Mouse (Mus musculus) forebrain, embryonic 12.5 days (tissue): ENCODE measurements around the gene Gm3115. TPM values are rescaled to one million over a fixed set of nuclear protein-coding genes. Genes with fewer than 3 reads are reported as not detected.
"Not testable (repeated sequence)": the region's sequence is repeated elsewhere in the genome, so short reads cannot be mapped to it uniquely, and the experiment has no call there.

Source experiments
- ATAC-seq: fragments of 200-750 bp; cut with Nextera tagmentation; 2 replicates; pipeline ENCODE4 v1.8.0; 2017; ENCODE audit warnings: moderate TSS enrichment; ENCODE audit not compliant: low FRiP score
- H3K27ac ChIP-seq: fragments of 300-500 bp; sonication (generic); 2 replicates; pipeline ENCODE4 v1.5.1; 2016; ENCODE audit warnings: mild to moderate bottlenecking
- H3K27me3 ChIP-seq: fragments of 300-500 bp; sonication (generic); 2 replicates; pipeline ENCODE4 v1.6.1; 2016; ENCODE audit warnings: mild to moderate bottlenecking
- H3K36me3 ChIP-seq: fragments of 300-500 bp; sonication (generic); replicated peaks from 2 replicates; pipeline ENCODE4 v1.6.1; 2016; ENCODE audit warnings: mild to moderate bottlenecking
- H3K4me1 ChIP-seq: fragments of 300-500 bp; sonication (generic); 2 replicates; pipeline ENCODE4 v1.6.1; 2016
- H3K4me2 ChIP-seq: fragments of 300-500 bp; sonication (generic); 2 replicates; pipeline ENCODE4 v1.6.1; 2016; ENCODE audit warnings: mild to moderate bottlenecking, moderate library complexity
- H3K4me3 ChIP-seq: fragments of 300-500 bp; sonication (generic); replicated peaks from 2 replicates; pipeline ENCODE4 v1.5.1; 2016; ENCODE audit warnings: mild to moderate bottlenecking
- H3K9ac ChIP-seq: fragments of 300-500 bp; sonication (generic); 2 replicates; pipeline ENCODE4 v1.6.1; 2016; ENCODE audit warnings: mild to moderate bottlenecking
- H3K9me3 ChIP-seq: fragments of 300-500 bp; sonication (generic); 2 replicates; pipeline ENCODE4 v1.6.1; 2016
- WGBS: fragments of 180-500 bp; shearing (Covaris S2); methylation state at CpG from one replicate; pipeline ENCODE4 v1.1.7; 2016; 5-methylcytosine and 5-hydroxymethylcytosine counted together
- polyA plus RNA-seq: library from polyadenylated mRNA; unstranded; fragments of >200 nt; fragmentation: Nextera tagmentation; extraction: Ambion mirVana; gene quantifications from 2 replicates; pipeline ENCODE4 v1.2.1, GENCODE M21; 2016

Gm3115 gene
- not detected in 2 replicates for polyA plus RNA-seq

DNA sequence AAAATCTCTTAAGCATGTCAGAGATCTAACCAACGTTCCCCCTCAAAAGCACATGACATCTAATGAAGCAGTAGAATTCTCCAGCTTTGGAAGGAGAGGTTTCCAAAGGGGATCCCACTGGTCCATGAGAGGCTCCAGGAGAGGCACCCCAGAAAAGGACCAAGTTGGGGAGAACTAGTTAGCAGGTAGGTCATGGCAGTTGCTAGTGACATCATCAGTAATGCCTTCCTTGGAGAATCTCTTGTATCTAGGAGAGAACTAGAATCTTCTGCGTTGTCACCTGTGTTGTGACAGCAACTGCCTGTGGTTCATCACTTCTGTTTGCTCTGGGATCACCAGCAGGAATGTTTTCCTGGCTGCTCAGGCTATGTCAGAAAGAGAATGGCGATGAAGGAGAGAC is at the start of gene Gm3115:
Gm3115 (plus strand) TSS at position 301 of the 400 bp plus-strand sequence.
- H3K9me3 ChIP-seq, H3K9ac ChIP-seq, H3K27ac ChIP-seq, H3K4me3 ChIP-seq, H3K4me2 ChIP-seq, H3K27me3 ChIP-seq, H3K36me3 ChIP-seq, ATAC-seq, H3K4me1 ChIP-seq: not testable (repeated sequence)
- WGBS, result 76% methylated on average over 3 of the region's 3 CpGs

DNA sequence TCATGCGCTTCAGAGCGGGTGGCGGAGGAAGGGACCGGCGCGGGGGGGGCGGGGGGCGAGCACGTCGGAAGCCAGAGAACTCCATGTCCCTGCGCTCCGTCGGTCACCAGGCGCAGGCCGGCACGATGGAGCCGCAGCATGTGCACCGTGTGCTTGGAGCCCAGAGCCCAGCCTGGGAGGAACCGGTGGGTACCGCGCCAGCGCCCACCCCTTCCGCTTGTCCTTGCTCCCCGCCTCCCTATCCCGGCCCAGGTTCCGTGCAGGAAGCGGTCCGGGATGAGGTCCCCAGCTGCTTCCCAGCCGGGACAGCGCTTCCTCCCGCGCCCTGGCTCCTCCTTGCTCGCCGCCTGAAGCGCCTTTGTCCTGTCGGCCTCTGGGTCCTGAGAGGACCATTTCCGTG is 26.5 kb downstream of the Gm3115 start, which contains the start of gene Gm8108:
Gm8108 (plus strand) TSS at position 101 of the 400 bp plus-strand sequence.
- H3K27me3 ChIP-seq, H3K27ac ChIP-seq, ATAC-seq, H3K36me3 ChIP-seq, H3K9me3 ChIP-seq, H3K4me1 ChIP-seq: not testable (repeated sequence)
- H3K9ac ChIP-seq, result peak within 1 kb of the TSS; percentile 42; the same call in 1 of the 2 replicates
- H3K4me3 ChIP-seq, result peak within 1 kb of the TSS; percentile 46
- WGBS, result 4% methylated on average over 35 of the region's 37 CpGs
- H3K4me2 ChIP-seq, result peak within 1 kb of the TSS; percentile 60

DNA sequence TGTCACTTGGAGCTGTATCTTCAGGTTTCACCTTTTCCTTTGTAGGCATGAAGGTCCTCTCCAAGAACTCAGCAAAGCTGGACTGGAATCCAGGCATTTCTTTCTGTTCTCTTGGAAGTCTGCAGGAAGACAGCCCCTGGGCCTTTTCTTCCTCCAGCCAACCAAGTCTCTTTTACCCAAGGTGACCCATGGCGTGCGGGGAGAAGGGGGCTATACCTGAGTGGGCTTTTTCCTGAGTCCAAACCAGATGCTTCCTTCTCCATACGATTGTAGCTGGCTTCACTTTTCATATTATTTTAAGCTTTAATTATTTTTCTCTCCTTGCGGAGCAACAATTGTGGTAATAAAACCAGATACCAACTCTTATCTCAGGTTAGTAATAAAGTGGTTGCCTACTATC is 57.7 kb downstream of the Gm3115 start:
- 97% methylated on average over 4 of the region's 4 CpGs for WGBS
- ATAC-seq, H3K27ac ChIP-seq, H3K9me3 ChIP-seq, H3K4me1 ChIP-seq, H3K27me3 ChIP-seq, H3K4me3 ChIP-seq, H3K4me2 ChIP-seq, H3K36me3 ChIP-seq, H3K9ac ChIP-seq: not testable (repeated sequence)

Other genes starting within 250 kb of the Gm3115 start
- gene Gm3033, start 237.9 kb upstream of the Gm3115 start, polyA plus RNA-seq, result not detected in 2 replicates
- gene Gm2916, start 199.9 kb upstream of the Gm3115 start, polyA plus RNA-seq, result 0.12 TPM in 1 of 2 replicates, not detected in the other
- gene Gm3029, start 152.4 kb upstream of the Gm3115 start, polyA plus RNA-seq, result not detected in 2 replicates
- gene Gm3095, start 120.6 kb upstream of the Gm3115 start, polyA plus RNA-seq, result not detected in 2 replicates
- not detected in 2 replicates for gene Gm3099, start 85.7 kb upstream of the Gm3115 start, polyA plus RNA-seq
- 0.89 and 1.6 TPM in 2 replicates for gene Gm5796, start 60.2 kb upstream of the Gm3115 start, polyA plus RNA-seq
- gene Gm8108, start 26.4 kb downstream of the Gm3115 start, polyA plus RNA-seq, result 1.00 and 1.1 TPM in 2 replicates
- gene Gm3127, start 80.9 kb downstream of the Gm3115 start, polyA plus RNA-seq, result not detected in 2 replicates
- gene Gm2974, start 98.5 kb downstream of the Gm3115 start, polyA plus RNA-seq, result 1.8 and 2.1 TPM in 2 replicates
- gene Gm3138, start 165.5 kb downstream of the Gm3115 start, polyA plus RNA-seq, result not detected in 2 replicates
- not detected in 2 replicates for gene Gm3149, start 233.2 kb downstream of the Gm3115 start, polyA plus RNA-seq